Mouse (Mus musculus) stomach, embryonic 15.5 days (tissue): Measurements from ENCODE around the gene Tmem62. TPM values are rescaled to one million over a fixed set of nuclear protein-coding genes. Genes with fewer than 3 reads are reported as not detected.
"Not testable (repeated sequence)": the region's sequence is repeated elsewhere in the genome, so short reads cannot be mapped to it uniquely, and the experiment has no call there.

ENCODE experiments used
- ATAC-seq: fragments of 200-750 bp; cut with Nextera tagmentation; 2 replicates; pipeline ENCODE4 v1.8.0; 2017; ENCODE audit warnings: low read depth, moderate number of reproducible peaks, moderate TSS enrichment; ENCODE audit not compliant: insufficient read depth, low FRiP score
- H3K27ac ChIP-seq: fragments of 300-500 bp; sonication (generic); 2 replicates; pipeline ENCODE4 v1.5.1; 2015; ENCODE audit warnings: mild to moderate bottlenecking, inconsistent platforms
- H3K27me3 ChIP-seq: fragments of 300-500 bp; sonication (generic); replicated peaks from 2 replicates; pipeline ENCODE4 v1.6.1; 2015; ENCODE audit warnings: inconsistent platforms
- H3K36me3 ChIP-seq: fragments of 300-500 bp; sonication (generic); 2 replicates; pipeline ENCODE4 v1.6.1; 2015; ENCODE audit warnings: inconsistent platforms
- H3K4me1 ChIP-seq: fragments of 300-500 bp; sonication (generic); 2 replicates; pipeline ENCODE4 v1.6.1; 2015; ENCODE audit warnings: inconsistent platforms
- H3K4me2 ChIP-seq: fragments of 300-500 bp; sonication (generic); 2 replicates; pipeline ENCODE4 v1.6.1; 2015; ENCODE audit warnings: mild to moderate bottlenecking, inconsistent platforms
- H3K4me3 ChIP-seq: fragments of 300-500 bp; sonication (generic); replicated peaks from 2 replicates; pipeline ENCODE4 v1.5.1; 2015; ENCODE audit warnings: inconsistent platforms
- H3K9ac ChIP-seq: fragments of 300-500 bp; sonication (generic); 2 replicates; pipeline ENCODE4 v1.6.1; 2015; ENCODE audit warnings: inconsistent platforms
- H3K9me3 ChIP-seq: fragments of 300-500 bp; sonication (generic); 2 replicates; pipeline ENCODE4 v1.6.1; 2016; ENCODE audit warnings: inconsistent platforms
- WGBS: fragments of 180-500 bp; shearing (Covaris S2); methylation state at CpG from one replicate; pipeline ENCODE4 v1.1.7; 2015; 5-methylcytosine and 5-hydroxymethylcytosine counted together
- polyA plus RNA-seq: library from polyadenylated mRNA; unstranded; fragments of >200 nt; fragmentation: Nextera tagmentation; extraction: Ambion mirVana; gene quantifications from 2 replicates; pipeline ENCODE4 v1.2.1, GENCODE M21; 2015

The Tmem62 gene
- polyA plus RNA-seq, 1 experiment from 2014 or later: 3.5 TPM

GRCm38 (mm10) chr2:120971766-120972165, 5.1 kb upstream of the Tmem62 start:
- Histone ChIP-seq H3K27me3 (no peaks in the 10 kb centered on the region), H3K9me3 (no peaks in the 10 kb centered on the region), H3K27ac (no peak overlapping the region), H3K4me1 (peaks cover 7% of the 10 kb centered on the region; the same call in 1 of the 2 replicates), H3K4me3 (no peak overlapping the region), H3K4me2 (no peak overlapping the region), H3K9ac (no peak overlapping the region), H3K36me3 (no peaks in the 10 kb centered on the region)
- WGBS: 80% methylated on average over 4 of the region's 4 CpGs
- ATAC-seq: no peak

- not testable (repeated sequence) for ATAC-seq, H3K4me3 ChIP-seq, H3K4me2 ChIP-seq, H3K36me3 ChIP-seq, H3K4me1 ChIP-seq, H3K27ac ChIP-seq, H3K27me3 ChIP-seq, H3K9ac ChIP-seq, H3K9me3 ChIP-seq
- 94% methylated on average over 8 of the region's 8 CpGs for WGBS
These were observed 4.6 kb upstream of the Tmem62 start for GRCm38 (mm10) chr2:120972257-120972656.

GRCm38 (mm10) chr2:120972964-120973363, 3.9 kb upstream of the Tmem62 start:
- Histone ChIP-seq H3K9ac (no peak overlapping the region), H3K27ac (no peak overlapping the region), H3K4me3 (no peak overlapping the region), H3K9me3 (no peaks in the 10 kb centered on the region), H3K4me2 (no peak overlapping the region; the same call in 1 of the 2 replicates), H3K27me3 (no peaks in the 10 kb centered on the region), H3K36me3 (no peaks in the 10 kb centered on the region), H3K4me1 (peaks cover 7% of the 10 kb centered on the region; the same call in 1 of the 2 replicates)
- no peak for ATAC-seq
- 19% methylated on average over 5 of the region's 5 CpGs for WGBS

- WGBS: 54% methylated on average over 4 of the region's 4 CpGs
- H3K9me3 ChIP-seq: no peaks in the 10 kb centered on the region
- H3K4me1 ChIP-seq: no peaks in the 10 kb centered on the region
- no peak overlapping the region for H3K27ac ChIP-seq
- H3K36me3 ChIP-seq: no peaks in the 10 kb centered on the region
- H3K9ac ChIP-seq: no peak overlapping the region
- H3K4me3 ChIP-seq: no peak overlapping the region
- H3K4me2 ChIP-seq: no peak overlapping the region
- H3K27me3 ChIP-seq: no peaks in the 10 kb centered on the region
- ATAC-seq: no peak
These were observed 509 bp upstream of the Tmem62 start for GRCm38 (mm10) chr2:120976308-120976707.

GRCm38 (mm10) chr2:120977926-120978692, 1.3 kb downstream of the Tmem62 start:
- H3K27ac ChIP-seq: 0 out of 2 replicates have a peak overlapping the region, but pooled peaks have one; percentile 79
- H3K4me2 ChIP-seq: peak overlapping the region; percentile 96
- H3K27me3 ChIP-seq: no peaks in the 10 kb centered on the region
- WGBS: 80% methylated on average over 8 of the region's 8 CpGs
- H3K4me1 ChIP-seq: no peaks in the 10 kb centered on the region
- H3K9ac ChIP-seq: no peak overlapping the region
- no peaks in the 10 kb centered on the region for H3K36me3 ChIP-seq
- no peak for ATAC-seq
- H3K4me3 ChIP-seq: peak overlapping the region; percentile 74
- H3K9me3 ChIP-seq: no peaks in the 10 kb centered on the region

- H3K4me3 ChIP-seq: no peak overlapping the region
- H3K27me3 ChIP-seq: no peaks in the 10 kb centered on the region
- ATAC-seq: no peak
- no peak overlapping the region for H3K27ac ChIP-seq
- no peak overlapping the region for H3K4me2 ChIP-seq
- H3K36me3 ChIP-seq: no peaks in the 10 kb centered on the region
- H3K4me1 ChIP-seq: no peaks in the 10 kb centered on the region
- H3K9ac ChIP-seq: no peak overlapping the region
- 49% methylated on average over 2 of the region's 2 CpGs for WGBS
- H3K9me3 ChIP-seq: no peaks in the 10 kb centered on the region
These were observed 1.8 kb downstream of the Tmem62 start for GRCm38 (mm10) chr2:120978693-120979037.

- Histone ChIP-seq H3K4me3 (no peak overlapping the region), H3K27ac (no peak overlapping the region), H3K4me1 (no peaks in the 10 kb centered on the region), H3K4me2 (no peak overlapping the region), H3K9me3 (no peaks in the 10 kb centered on the region), H3K36me3 (no peaks in the 10 kb centered on the region), H3K9ac (no peak overlapping the region), H3K27me3 (no peaks in the 10 kb centered on the region)
- WGBS: 76% methylated on average over 1 of the region's 1 CpGs
- no peak for ATAC-seq
These were observed 3.0 kb downstream of the Tmem62 start for GRCm38 (mm10) chr2:120979819-120980218.

- Histone ChIP-seq H3K4me1 (no peaks in the 10 kb centered on the region), H3K4me2 (no peak overlapping the region), H3K4me3 (no peak overlapping the region), H3K27me3 (no peaks in the 10 kb centered on the region), H3K9ac (no peak overlapping the region), H3K9me3 (no peaks in the 10 kb centered on the region), H3K27ac (no peak overlapping the region), H3K36me3 (no peaks in the 10 kb centered on the region)
- 45% methylated on average over 2 of the region's 2 CpGs for WGBS
- ATAC-seq: no peak
These were observed 4.0 kb downstream of the Tmem62 start for GRCm38 (mm10) chr2:120980861-120981260.

GRCm38 (mm10) chr2:120983611-120984010, 6.8 kb downstream of the Tmem62 start:
- 44% methylated on average over 2 of the region's 2 CpGs for WGBS
- no peak overlapping the region for H3K4me2 ChIP-seq
- no peaks in the 10 kb centered on the region for H3K36me3 ChIP-seq
- no peak for ATAC-seq
- H3K4me1 ChIP-seq: no peaks in the 10 kb centered on the region
- no peaks in the 10 kb centered on the region for H3K9me3 ChIP-seq
- no peak overlapping the region for H3K9ac ChIP-seq
- H3K27ac ChIP-seq: no peak overlapping the region
- H3K4me3 ChIP-seq: no peak overlapping the region
- no peaks in the 10 kb centered on the region for H3K27me3 ChIP-seq

GRCm38 (mm10) chr2:120985241-120985640, 8.4 kb downstream of the Tmem62 start:
- H3K9me3 ChIP-seq: no peaks in the 10 kb centered on the region
- no peaks in the 10 kb centered on the region for H3K4me1 ChIP-seq
- no peaks in the 10 kb centered on the region for H3K27me3 ChIP-seq
- no peak overlapping the region for H3K9ac ChIP-seq
- WGBS: 95% methylated on average over 1 of the region's 1 CpGs
- no peak overlapping the region for H3K4me2 ChIP-seq
- no peak overlapping the region for H3K27ac ChIP-seq
- no peak for ATAC-seq
- H3K36me3 ChIP-seq: no peaks in the 10 kb centered on the region
- H3K4me3 ChIP-seq: no peak overlapping the region

GRCm38 (mm10) chr2:120991196-120991595, 14.4 kb downstream of the Tmem62 start:
- Histone ChIP-seq H3K4me1 (no peaks in the 10 kb centered on the region), H3K27ac (no peak overlapping the region), H3K4me3 (no peak overlapping the region), H3K27me3 (no peaks in the 10 kb centered on the region), H3K36me3 (no peaks in the 10 kb centered on the region), H3K9me3 (no peaks in the 10 kb centered on the region), H3K4me2 (no peak overlapping the region), H3K9ac (no peak overlapping the region)
- ATAC-seq: no peak
- 66% methylated on average over 4 of the region's 4 CpGs for WGBS

- not testable (repeated sequence) for H3K27me3 ChIP-seq, H3K4me2 ChIP-seq, H3K4me1 ChIP-seq, H3K9ac ChIP-seq, H3K9me3 ChIP-seq, H3K27ac ChIP-seq, H3K4me3 ChIP-seq, ATAC-seq, H3K36me3 ChIP-seq
- 71% methylated on average over 1 of the region's 1 CpGs for WGBS
These were observed 19.8 kb downstream of the Tmem62 start for GRCm38 (mm10) chr2:120996607-120997006.

- WGBS: 83% methylated on average over 8 of the region's 8 CpGs
These were observed 22.0 kb downstream of the Tmem62 start for GRCm38 (mm10) chr2:120998863-120999262.

More at GRCm38 (mm10) chr2:120998863-120999262, 22.0 kb downstream of the Tmem62 start:
- Histone ChIP-seq H3K4me1 (no peaks in the 10 kb centered on the region), H3K27me3 (no peaks in the 10 kb centered on the region), H3K9ac (no peak overlapping the region), H3K27ac (no peak overlapping the region), H3K4me3 (no peak overlapping the region), H3K4me2 (no peak overlapping the region), H3K36me3 (no peaks in the 10 kb centered on the region), H3K9me3 (no peaks in the 10 kb centered on the region)
- no peak for ATAC-seq
